Mouse (Mus musculus) telencephalon, adult 2 months (tissue): ENCODE measurements around the gene Plaur.

Source experiments
- DNase-seq: peaks from one replicate; pipeline ENCODE4 v3.0.0-alpha.2; 2011; ENCODE audit warnings: low read depth, low spot score

Gene Plaur

GRCm38 (mm10) chr7:24445266-24445926 is 16.9 kb upstream of the Plaur start:
- no peak for DNase-seq

GRCm38 (mm10) chr7:24446697-24447340 is 15.5 kb upstream of the Plaur start:
- DNase-seq = peak; percentile 87

GRCm38 (mm10) chr7:24448782-24449517 is 13.3 kb upstream of the Plaur start:
- DNase-seq = peak; percentile 79

- no peak for DNase-seq
Measured at GRCm38 (mm10) chr7:24450585-24451017, 11.7 kb upstream of the Plaur start.

GRCm38 (mm10) chr7:24451855-24452311 is 10.4 kb upstream of the Plaur start, which contains the start of gene Irgc1:
Gene Irgc1 (minus strand): TSS chr7:24452297.
- no peak for DNase-seq

GRCm38 (mm10) chr7:24454199-24454598 is 8.1 kb upstream of the Plaur start:
- no peak for DNase-seq

GRCm38 (mm10) chr7:24455726-24456125 is 6.6 kb upstream of the Plaur start:
- no peak for DNase-seq

GRCm38 (mm10) chr7:24457726-24458370 is 4.4 kb upstream of the Plaur start:
- no peak for DNase-seq

- DNase-seq = no peak
Measured at GRCm38 (mm10) chr7:24459440-24459839, 2.8 kb upstream of the Plaur start.

GRCm38 (mm10) chr7:24459843-24460242 is 2.4 kb upstream of the Plaur start:
- DNase-seq = no peak

GRCm38 (mm10) chr7:24461376-24462051 is 770 bp upstream of the Plaur start:
- no peak for DNase-seq

GRCm38 (mm10) chr7:24466835-24467234 is 4.6 kb downstream of the Plaur start:
- DNase-seq = no peak

GRCm38 (mm10) chr7:24467886-24468285 is 5.6 kb downstream of the Plaur start:
- no peak for DNase-seq

GRCm38 (mm10) chr7:24469126-24469525 is 6.8 kb downstream of the Plaur start:
- no peak for DNase-seq

- DNase-seq = no peak
Measured at GRCm38 (mm10) chr7:24470356-24470755, 8.1 kb downstream of the Plaur start.

GRCm38 (mm10) chr7:24472442-24472841 is 10.2 kb downstream of the Plaur start:
- DNase-seq = no peak

GRCm38 (mm10) chr7:24472937-24473336 is 10.7 kb downstream of the Plaur start:
- DNase-seq = no peak

- DNase-seq = no peak
Measured at GRCm38 (mm10) chr7:24473913-24474529, 11.7 kb downstream of the Plaur start.

GRCm38 (mm10) chr7:24474811-24475506 is 12.7 kb downstream of the Plaur start:
- no peak for DNase-seq

- DNase-seq = no peak
Measured at GRCm38 (mm10) chr7:24476338-24476737, 14.1 kb downstream of the Plaur start.
